ENCODE assay signal across 31 mouse cellular contexts in the genomic region with DNA sequence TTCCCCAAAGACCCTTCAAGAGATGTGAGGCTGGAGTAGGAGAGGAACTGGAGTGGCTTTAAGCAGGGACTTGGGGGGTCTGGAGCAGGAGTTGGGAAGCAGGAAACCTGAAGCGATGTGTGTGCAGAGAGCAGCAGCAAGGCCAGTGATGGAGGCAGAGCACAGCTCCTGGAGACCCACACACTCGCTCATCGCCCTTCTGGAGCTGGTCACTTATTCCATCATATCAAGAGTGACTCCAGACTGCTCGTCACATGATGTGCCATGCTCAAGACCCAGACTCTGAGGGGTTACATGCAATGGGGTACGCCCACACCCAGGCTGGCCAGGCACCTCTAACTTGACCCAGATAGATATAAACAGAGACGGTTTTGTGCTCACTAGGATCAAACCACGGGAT. TPM values are rescaled to one million over a fixed set of nuclear protein-coding genes. Genes with fewer than 3 reads are reported as not detected.
DNase-seq lines count a peak whose midpoint lies in the region; ATAC-seq lines count a peak whose summit lies in the region.
"Had no signal": no experiment of that assay in that cellular context is flagged by ENCODE, and none has a peak within 500 bp of the region (broad histone marks: within the 10 kb centered on the region; RNA-seq: fewer than 3 reads in every experiment).

No protein-coding gene starts in this region.

- H3K4me3 ChIP-seq in heart, embryonic 11.5 days (ENCODE audit: low read depth, low read length), result no peak overlapping the region
- no peak overlapping the region for H3K4me3 ChIP-seq in heart, embryonic 10.5 days
- H3K4me3 ChIP-seq in intestine, embryonic 16.5 days (ENCODE audit: low read length), result no peak overlapping the region
- no peak overlapping the region for H3K4me3 ChIP-seq in intestine, embryonic 15.5 days (replicated peaks)
- H3K4me3 ChIP-seq in ES-E14 (ENCODE audit: insufficient read depth in 1 of 2, low read depth in 1 of 2, low read length in 2 of 2, poor library complexity in 1 of 2, severe bottlenecking in 1 of 2), result no peak overlapping the region
- H3K4me3 ChIP-seq: embryonic facial prominence, embryonic 12.5 days; embryonic facial prominence, embryonic 15.5 days; erythroblast, embryonic 14.5 days; forebrain, embryonic 10.5 days; forebrain, embryonic 13.5 days; heart, embryonic 15.5 days; hindbrain, embryonic 12.5 days; hindbrain, embryonic 15.5 days had no signal

- H3K4me2 ChIP-seq in heart, embryonic 11.5 days, result no peak overlapping the region
- H3K4me2 ChIP-seq in intestine, embryonic 16.5 days (ENCODE audit: low read depth, low read length), result no peak overlapping the region
- H3K4me2 ChIP-seq in intestine, embryonic 15.5 days (replicated peaks), result no peak overlapping the region
- H3K4me2 ChIP-seq: embryonic facial prominence, embryonic 12.5 days; embryonic facial prominence, embryonic 15.5 days; forebrain, embryonic 13.5 days; heart, embryonic 15.5 days; hindbrain, embryonic 12.5 days; hindbrain, embryonic 15.5 days had no signal

- DNase-seq in heart, embryonic 10.5 days (ENCODE audit: low spot score), result no peak
- no peak for DNase-seq in ES-E14 (ENCODE audit: low read depth, low spot score)
- DNase-seq: adrenal gland, adult 8-10 months; adrenal gland, postnatal 25 days; cerebellum, adult 9-11 months; gastrocnemius, postnatal 10 days; gastrocnemius, postnatal 36 days; heart, postnatal 10 days; heart, postnatal 4 days; kidney, adult 2 months had no signal

- 0 out of 2 replicates have a peak overlapping the region, but pooled peaks have one; percentile 15 for H3K27ac ChIP-seq in heart, embryonic 11.5 days (ENCODE audit: low read depth, low read length)
- no peak overlapping the region for H3K27ac ChIP-seq in heart, embryonic 10.5 days
- H3K27ac ChIP-seq in intestine, embryonic 16.5 days (ENCODE audit: low read length), result no peak overlapping the region
- H3K27ac ChIP-seq in intestine, embryonic 15.5 days, result no peak overlapping the region
- H3K27ac ChIP-seq in ES-E14 (ENCODE audit: insufficient read depth, low read depth, low read length, poor library complexity, severe bottlenecking), result no peak overlapping the region
- H3K27ac ChIP-seq: embryonic facial prominence, embryonic 12.5 days; embryonic facial prominence, embryonic 15.5 days; forebrain, embryonic 10.5 days; forebrain, embryonic 13.5 days; heart, embryonic 15.5 days; hindbrain, embryonic 12.5 days; hindbrain, embryonic 15.5 days had no signal

- H3K9ac ChIP-seq in heart, embryonic 11.5 days (ENCODE audit: low read depth, low read length), result no peak overlapping the region
- 0 out of 2 replicates have a peak overlapping the region, but pooled peaks have one; percentile 29 for H3K9ac ChIP-seq in intestine, embryonic 16.5 days (ENCODE audit: low read depth, low read length)
- no peak overlapping the region for H3K9ac ChIP-seq in intestine, embryonic 15.5 days
- H3K9ac ChIP-seq in ES-E14 (ENCODE audit: insufficient read depth, low read depth, low read length, poor library complexity, severe bottlenecking), result 0 out of 2 replicates have a peak overlapping the region, but pooled peaks have one; percentile 10
- H3K9ac ChIP-seq: embryonic facial prominence, embryonic 12.5 days; embryonic facial prominence, embryonic 15.5 days; forebrain, embryonic 13.5 days; heart, embryonic 15.5 days; hindbrain, embryonic 12.5 days; hindbrain, embryonic 15.5 days had no signal

- 80% methylated on average over 7 of the region's 7 CpGs for WGBS in heart, embryonic 11.5 days (ENCODE audit: insufficient replicate concordance)
- 79% methylated on average over 7 of the region's 7 CpGs for WGBS in heart, embryonic 10.5 days
- WGBS in intestine, embryonic 16.5 days, result 79% methylated on average over 7 of the region's 7 CpGs
- WGBS in intestine, embryonic 15.5 days, result 76% methylated on average over 7 of the region's 7 CpGs

- ATAC-seq in heart, embryonic 11.5 days (replicated peaks; ENCODE audit: insufficient number of reproducible peaks, low FRiP score, low TSS enrichment), result no peak
- ATAC-seq in intestine, embryonic 16.5 days, result no peak
- ATAC-seq in intestine, embryonic 15.5 days, result no peak
- ATAC-seq in erythroblast, adult 5-6 weeks (replicated peaks; ENCODE audit: low FRiP score, poor library complexity, severe bottlenecking), result 0 out of 2 replicates have a peak, but pooled peaks have one; percentile 32
- ATAC-seq: activated CD4-positive, CD25-positive, alpha-beta regulatory T cell, adult 4 months; CD4-positive, CD25-positive, alpha-beta regulatory T cell, adult 4 months; forebrain, embryonic 13.5 days; forebrain, embryonic 16.5 days; intestine, postnatal 0 days had no signal

- H3K9me3 ChIP-seq in heart, embryonic 11.5 days (replicated peaks; ENCODE audit: control insufficient read depth, low read length), result no peaks in the 10 kb centered on the region
- H3K9me3 ChIP-seq in heart, embryonic 10.5 days, result no peaks in the 10 kb centered on the region
- no peaks in the 10 kb centered on the region for H3K9me3 ChIP-seq in intestine, embryonic 16.5 days (ENCODE audit: control insufficient read depth, low read length)
- H3K9me3 ChIP-seq in intestine, embryonic 15.5 days, result no peaks in the 10 kb centered on the region
- H3K9me3 ChIP-seq in ES-E14 (ENCODE audit: control insufficient read depth, insufficient read depth, low read depth, low read length), result no peaks in the 10 kb centered on the region
- H3K9me3 ChIP-seq: embryonic facial prominence, embryonic 12.5 days; embryonic facial prominence, embryonic 15.5 days; forebrain, embryonic 10.5 days; forebrain, embryonic 13.5 days; heart, embryonic 15.5 days; hindbrain, embryonic 12.5 days; hindbrain, embryonic 15.5 days had no signal

- H3K27me3 ChIP-seq in heart, embryonic 11.5 days (ENCODE audit: control insufficient read depth, insufficient read depth, low read length), result no peaks in the 10 kb centered on the region
- no peaks in the 10 kb centered on the region for H3K27me3 ChIP-seq in heart, embryonic 10.5 days (ENCODE audit: insufficient read depth, poor library complexity, severe bottlenecking)
- H3K27me3 ChIP-seq in intestine, embryonic 16.5 days (replicated peaks; ENCODE audit: control insufficient read depth, insufficient read depth, low read length), result no peaks in the 10 kb centered on the region
- no peaks in the 10 kb centered on the region for H3K27me3 ChIP-seq in intestine, embryonic 15.5 days (replicated peaks)
- H3K27me3 ChIP-seq: embryonic facial prominence, embryonic 12.5 days; embryonic facial prominence, embryonic 15.5 days; forebrain, embryonic 13.5 days; heart, embryonic 15.5 days; hindbrain, embryonic 12.5 days; hindbrain, embryonic 15.5 days had no signal

- no peaks in the 10 kb centered on the region for H3K36me3 ChIP-seq in heart, embryonic 11.5 days (ENCODE audit: control insufficient read depth, insufficient read depth, low read length)
- H3K36me3 ChIP-seq in heart, embryonic 10.5 days, result no peaks in the 10 kb centered on the region
- H3K36me3 ChIP-seq in intestine, embryonic 16.5 days (ENCODE audit: control insufficient read depth, insufficient read depth, low read length), result no peaks in the 10 kb centered on the region
- H3K36me3 ChIP-seq in intestine, embryonic 15.5 days, result no peaks in the 10 kb centered on the region
- no peaks in the 10 kb centered on the region for H3K36me3 ChIP-seq in ES-E14 (ENCODE audit: control insufficient read depth, insufficient read depth, low read length, poor library complexity, severe bottlenecking)
- H3K36me3 ChIP-seq: embryonic facial prominence, embryonic 12.5 days; embryonic facial prominence, embryonic 15.5 days; forebrain, embryonic 10.5 days; heart, embryonic 15.5 days; hindbrain, embryonic 12.5 days; hindbrain, embryonic 15.5 days had no signal

- in situ Hi-C loops in ES-E14 (cut with MboI; ENCODE audit: low sequenced_read_pairs in 2 of 2, unreplicated experiment in 2 of 2), result no loop called here

- H3K4me1 ChIP-seq in heart, embryonic 11.5 days (ENCODE audit: control insufficient read depth, insufficient read depth, low read length), result peaks cover 12% of the 10 kb centered on the region
- peaks cover 43% of the 10 kb centered on the region for H3K4me1 ChIP-seq in heart, embryonic 10.5 days
- peaks cover 65% of the 10 kb centered on the region for H3K4me1 ChIP-seq in intestine, embryonic 16.5 days (ENCODE audit: control insufficient read depth, insufficient read depth, low read length)
- peaks cover 36% of the 10 kb centered on the region for H3K4me1 ChIP-seq in intestine, embryonic 15.5 days (replicated peaks)
- H3K4me1 ChIP-seq in ES-E14 (ENCODE audit: control insufficient read depth in 2 of 2, insufficient read depth in 2 of 2, low read length in 2 of 2, poor library complexity in 1 of 2), result peaks cover 5 to 17% of the 10 kb centered on the region in 2 experiments

RNA-seq across cellular contexts. Expression of gene Cmtm4, which starts 15.3 kb away (rescaled TPM):
- 1.9 and 2.2 TPM in 2 replicates for polyA plus RNA-seq in heart, embryonic 11.5 days (2014; fragmentation: Nextera tagmentation; extraction: Ambion mirVana)
- polyA plus RNA-seq in heart, embryonic 10.5 days (2016; fragmentation: Nextera tagmentation; extraction: Ambion mirVana), result 1.1 and 1.7 TPM in 2 replicates
- polyA plus RNA-seq in intestine, embryonic 16.5 days (2015; fragmentation: Nextera tagmentation; extraction: Ambion mirVana), result 4.2 and 5.1 TPM in 2 replicates
- polyA plus RNA-seq in intestine, embryonic 15.5 days (2015; fragmentation: Nextera tagmentation; extraction: Ambion mirVana), result 6.3 and 6.9 TPM in 2 replicates
- 20.5 and 21.3 TPM in 2 replicates for total RNA-seq in ES-E14 (2012; rRNA removed)
- 0.96 and 1.0 TPM in 2 replicates for total RNA-seq in erythroblast, adult 5-6 weeks (2015; ENCODE audit: low replicate concordance)
- total RNA-seq in erythroblast, adult 5-6 weeks (2017; ENCODE audit: low replicate concordance), result 0.51 and 0.70 TPM in 2 replicates

RNA-seq across cellular contexts. Expression of gene Cmtm3, which starts 41.1 kb away (rescaled TPM):
- 106 and 112 TPM in 2 replicates for polyA plus RNA-seq in heart, embryonic 11.5 days (2014; fragmentation: Nextera tagmentation; extraction: Ambion mirVana)
- 86.9 and 103 TPM in 2 replicates for polyA plus RNA-seq in heart, embryonic 10.5 days (2016; fragmentation: Nextera tagmentation; extraction: Ambion mirVana)
- 98.2 and 105 TPM in 2 replicates for polyA plus RNA-seq in intestine, embryonic 16.5 days (2015; fragmentation: Nextera tagmentation; extraction: Ambion mirVana)
- polyA plus RNA-seq in intestine, embryonic 15.5 days (2015; fragmentation: Nextera tagmentation; extraction: Ambion mirVana), result 111 and 126 TPM in 2 replicates
- total RNA-seq in ES-E14 (2012; rRNA removed), result 8.0 and 12.6 TPM in 2 replicates
- total RNA-seq in erythroblast, adult 5-6 weeks (2015; ENCODE audit: low replicate concordance), result 8.6 and 14.0 TPM in 2 replicates
- 1.5 and 3.3 TPM in 2 replicates for total RNA-seq in erythroblast, adult 5-6 weeks (2017; ENCODE audit: low replicate concordance)

RNA-seq across cellular contexts. Expression of gene Cmtm2b, which starts 58.2 kb away (rescaled TPM):
- polyA plus RNA-seq in heart, embryonic 11.5 days (2014; fragmentation: Nextera tagmentation; extraction: Ambion mirVana), result not detected in 2 replicates
- polyA plus RNA-seq in heart, embryonic 10.5 days (2016; fragmentation: Nextera tagmentation; extraction: Ambion mirVana), result not detected in 2 replicates
- not detected in 2 replicates for polyA plus RNA-seq in intestine, embryonic 16.5 days (2015; fragmentation: Nextera tagmentation; extraction: Ambion mirVana)
- not detected in 2 replicates for polyA plus RNA-seq in intestine, embryonic 15.5 days (2015; fragmentation: Nextera tagmentation; extraction: Ambion mirVana)
- total RNA-seq in ES-E14 (2012; rRNA removed), result not detected in 2 replicates
- total RNA-seq in erythroblast, adult 5-6 weeks (2015; ENCODE audit: low replicate concordance), result not detected in 2 replicates
- total RNA-seq in erythroblast, adult 5-6 weeks (2017; ENCODE audit: low replicate concordance), result not detected in 2 replicates
- total RNA-seq: adrenal gland, postnatal 25 days; common myeloid progenitor, adult 5-6 weeks; gastrocnemius, adult 18-20 months; gastrocnemius, postnatal 10 days; gastrocnemius, postnatal 36 days; granulocyte monocyte progenitor cell, adult 5-6 weeks; heart, postnatal 10 days; heart, postnatal 4 days had no signal
- polyA plus RNA-seq: activated CD4-positive, CD25-positive, alpha-beta regulatory T cell, adult 4 months; brain, embryonic 14.5 days; C2C12; CD4-positive, CD25-positive, alpha-beta regulatory T cell, adult 4 months; embryonic facial prominence, embryonic 12.5 days; embryonic facial prominence, embryonic 15.5 days; erythroblast, embryonic 14.5 days; forebrain, embryonic 10.5 days; forebrain, embryonic 13.5 days; forebrain, embryonic 16.5 days; heart, embryonic 15.5 days; hindbrain, embryonic 12.5 days; hindbrain, embryonic 15.5 days; intestine, postnatal 0 days; kidney, adult 2 months had no signal

RNA-seq across cellular contexts. Expression of gene Gm11020, which starts 58.9 kb away (rescaled TPM):
- polyA plus RNA-seq in heart, embryonic 11.5 days (2014; fragmentation: Nextera tagmentation; extraction: Ambion mirVana), result not detected in 2 replicates
- not detected in 2 replicates for polyA plus RNA-seq in heart, embryonic 10.5 days (2016; fragmentation: Nextera tagmentation; extraction: Ambion mirVana)
- not detected in 2 replicates for polyA plus RNA-seq in intestine, embryonic 16.5 days (2015; fragmentation: Nextera tagmentation; extraction: Ambion mirVana)
- polyA plus RNA-seq in intestine, embryonic 15.5 days (2015; fragmentation: Nextera tagmentation; extraction: Ambion mirVana), result not detected in 2 replicates
- not detected in 2 replicates for total RNA-seq in ES-E14 (2012; rRNA removed)
- not detected in 2 replicates for total RNA-seq in erythroblast, adult 5-6 weeks (2015; ENCODE audit: low replicate concordance)
- total RNA-seq in erythroblast, adult 5-6 weeks (2017; ENCODE audit: low replicate concordance), result not detected in 2 replicates
- total RNA-seq: adrenal gland, adult 8-10 months; adrenal gland, postnatal 25 days; common myeloid progenitor, adult 5-6 weeks; gastrocnemius, adult 18-20 months; gastrocnemius, postnatal 10 days; gastrocnemius, postnatal 36 days; granulocyte monocyte progenitor cell, adult 5-6 weeks; heart, postnatal 10 days; heart, postnatal 4 days had no signal
- polyA plus RNA-seq: activated CD4-positive, CD25-positive, alpha-beta regulatory T cell, adult 4 months; brain, embryonic 14.5 days; C2C12; CD4-positive, CD25-positive, alpha-beta regulatory T cell, adult 4 months; embryonic facial prominence, embryonic 12.5 days; embryonic facial prominence, embryonic 15.5 days; erythroblast, embryonic 14.5 days; forebrain, embryonic 10.5 days; forebrain, embryonic 13.5 days; forebrain, embryonic 16.5 days; heart, embryonic 15.5 days; hindbrain, embryonic 12.5 days; hindbrain, embryonic 15.5 days; intestine, postnatal 0 days; kidney, adult 2 months had no signal

Comparison
In these comparisons a context has a peak if more than half of its experiments do, and no peak if none do; other contexts are left out.
1. H3K9ac ChIP-seq: peak in intestine, embryonic 16.5 days (single experiment) and ES-E14 (single experiment); none in heart, embryonic 11.5 days (single experiment) and intestine, embryonic 15.5 days (single experiment).